In genomic region chr12:68758263-68759020, GRCm38 (mm10) we compare ENCODE assay signal across 25 mouse cellular contexts.
DNase-seq lines count a peak whose midpoint lies in the region; ATAC-seq and TF ChIP-seq lines count a peak whose summit lies in the region.
"Had no signal": no experiment of that assay in that cellular context is flagged by ENCODE, and none has a peak within 500 bp of the region (broad histone marks: within the 10 kb centered on the region; RNA-seq: fewer than 3 reads in every experiment).

No protein-coding gene starts in this region.

- peak; percentile 77 for ATAC-seq in forebrain, embryonic 13.5 days
- no peak for ATAC-seq in forebrain, embryonic 11.5 days (replicated peaks; ENCODE audit: low FRiP score)
- no peak for ATAC-seq in hindbrain, embryonic 14.5 days (ENCODE audit: low FRiP score)
- no peak for ATAC-seq in hindbrain, postnatal 0 days
- peak; percentile 94 for ATAC-seq in forebrain, embryonic 16.5 days
- ATAC-seq: activated CD4-positive, CD25-positive, alpha-beta regulatory T cell, adult 4 months; intestine, embryonic 15.5 days had no signal

- no peak overlapping the region for H3K4me3 ChIP-seq in forebrain, embryonic 13.5 days
- no peak overlapping the region for H3K4me3 ChIP-seq in forebrain, embryonic 11.5 days (ENCODE audit: low read depth, low read length)
- no peak overlapping the region for H3K4me3 ChIP-seq in hindbrain, embryonic 14.5 days (replicated peaks; ENCODE audit: low read length)
- no peak overlapping the region for H3K4me3 ChIP-seq in hindbrain, postnatal 0 days (ENCODE audit: low read length)
- no peak overlapping the region for H3K4me3 ChIP-seq in forebrain, embryonic 16.5 days (replicated peaks; ENCODE audit: low read length)
- H3K4me3 ChIP-seq: embryonic facial prominence, embryonic 12.5 days; embryonic facial prominence, embryonic 15.5 days; heart, adult 2 months; heart, embryonic 10.5 days; heart, embryonic 13.5 days; hindbrain, embryonic 15.5 days; intestine, embryonic 15.5 days had no signal

- TF ChIP-seq CTCF in hindbrain, postnatal 0 days (IDR thresholded peaks at IDR 0.05; ENCODE audit: low read depth), result no peak

- no peak for DNase-seq in forebrain, embryonic 11.5 days (ENCODE audit: low spot score)
- no peak for DNase-seq in hindbrain, embryonic 14.5 days (ENCODE audit: low spot score)
- DNase-seq in hindbrain, postnatal 0 days (ENCODE audit: low spot score), result no peak
- DNase-seq in brain, adult 2 months (ENCODE audit: low read depth, low spot score), result peak; percentile 14
- no peak for DNase-seq in spleen, adult 12 weeks (ENCODE audit: low spot score)
- DNase-seq in adrenal gland, postnatal 25 days, result no peak
- DNase-seq: adrenal gland, adult 8-10 months; adrenal gland, postnatal 36 days; cerebellum, adult 18-20 months; cerebellum, adult 9-10 months; gastrocnemius, postnatal 10 days; gastrocnemius, postnatal 36 days; heart, adult 2 months; heart, postnatal 14 days; heart, postnatal 4 days; kidney, adult 11 months had no signal

- H3K4me1 ChIP-seq in forebrain, embryonic 13.5 days, result no peaks in the 10 kb centered on the region
- H3K4me1 ChIP-seq in forebrain, embryonic 11.5 days (replicated peaks; ENCODE audit: control insufficient read depth, insufficient read depth, low read length), result no peaks in the 10 kb centered on the region
- no peaks in the 10 kb centered on the region for H3K4me1 ChIP-seq in hindbrain, embryonic 14.5 days (replicated peaks; ENCODE audit: control insufficient read depth, insufficient read depth, low read length)
- H3K4me1 ChIP-seq in hindbrain, postnatal 0 days (ENCODE audit: insufficient read depth, low read length), result no peaks in the 10 kb centered on the region
- peaks cover 2% of the 10 kb centered on the region; the same call in 1 of the 2 replicates for H3K4me1 ChIP-seq in forebrain, embryonic 16.5 days (replicated peaks; ENCODE audit: control insufficient read depth, insufficient read depth, low read length)
- H3K4me1 ChIP-seq: embryonic facial prominence, embryonic 12.5 days; embryonic facial prominence, embryonic 15.5 days; heart, embryonic 10.5 days; heart, embryonic 13.5 days; hindbrain, embryonic 15.5 days; intestine, embryonic 15.5 days had no signal

- H3K27ac ChIP-seq in forebrain, embryonic 13.5 days, result no peak overlapping the region
- H3K27ac ChIP-seq in forebrain, embryonic 11.5 days (ENCODE audit: low read depth, low read length), result no peak overlapping the region
- 0 out of 2 replicates have a peak overlapping the region, but pooled peaks have one; percentile 14 for H3K27ac ChIP-seq in hindbrain, embryonic 14.5 days
- no peak overlapping the region for H3K27ac ChIP-seq in hindbrain, postnatal 0 days
- H3K27ac ChIP-seq in forebrain, embryonic 16.5 days (ENCODE audit: low read length), result no peak overlapping the region
- H3K27ac ChIP-seq: embryonic facial prominence, embryonic 12.5 days; embryonic facial prominence, embryonic 15.5 days; heart, adult 2 months; heart, embryonic 10.5 days; heart, embryonic 13.5 days; hindbrain, embryonic 15.5 days; intestine, embryonic 15.5 days had no signal

- H3K36me3 ChIP-seq in forebrain, embryonic 13.5 days (ENCODE audit: poor library complexity, severe bottlenecking), result no peaks in the 10 kb centered on the region
- H3K36me3 ChIP-seq in forebrain, embryonic 11.5 days (ENCODE audit: control insufficient read depth, insufficient read depth, low read length), result no peaks in the 10 kb centered on the region
- H3K36me3 ChIP-seq in hindbrain, embryonic 14.5 days (replicated peaks; ENCODE audit: control insufficient read depth, insufficient read depth), result no peaks in the 10 kb centered on the region
- no peaks in the 10 kb centered on the region for H3K36me3 ChIP-seq in hindbrain, postnatal 0 days (ENCODE audit: insufficient read depth, low read length)
- H3K36me3 ChIP-seq in forebrain, embryonic 16.5 days (ENCODE audit: control insufficient read depth, insufficient read depth), result no peaks in the 10 kb centered on the region
- H3K36me3 ChIP-seq: embryonic facial prominence, embryonic 12.5 days; embryonic facial prominence, embryonic 15.5 days; heart, embryonic 10.5 days; heart, embryonic 13.5 days; hindbrain, embryonic 15.5 days; intestine, embryonic 15.5 days had no signal

- no peaks in the 10 kb centered on the region for H3K27me3 ChIP-seq in forebrain, embryonic 13.5 days
- no peaks in the 10 kb centered on the region for H3K27me3 ChIP-seq in forebrain, embryonic 11.5 days (ENCODE audit: control insufficient read depth, insufficient read depth, low read length)
- H3K27me3 ChIP-seq in hindbrain, embryonic 14.5 days (ENCODE audit: control insufficient read depth, insufficient read depth, low read length), result no peaks in the 10 kb centered on the region
- no peaks in the 10 kb centered on the region for H3K27me3 ChIP-seq in hindbrain, postnatal 0 days (ENCODE audit: insufficient read depth, low read length)
- H3K27me3 ChIP-seq in forebrain, embryonic 16.5 days (replicated peaks; ENCODE audit: control insufficient read depth, insufficient read depth, low read length), result no peaks in the 10 kb centered on the region; the same call in 1 of the 2 replicates
- H3K27me3 ChIP-seq: embryonic facial prominence, embryonic 12.5 days; embryonic facial prominence, embryonic 15.5 days; heart, embryonic 13.5 days; hindbrain, embryonic 15.5 days; intestine, embryonic 15.5 days had no signal

- no peak overlapping the region for H3K9ac ChIP-seq in forebrain, embryonic 13.5 days
- H3K9ac ChIP-seq in forebrain, embryonic 11.5 days (ENCODE audit: low read length), result no peak overlapping the region
- no peak overlapping the region for H3K9ac ChIP-seq in hindbrain, embryonic 14.5 days
- no peak overlapping the region for H3K9ac ChIP-seq in hindbrain, postnatal 0 days (replicated peaks; ENCODE audit: low read length)
- no peak overlapping the region for H3K9ac ChIP-seq in forebrain, embryonic 16.5 days (replicated peaks; ENCODE audit: low read depth, low read length)
- H3K9ac ChIP-seq: embryonic facial prominence, embryonic 12.5 days; embryonic facial prominence, embryonic 15.5 days; heart, embryonic 13.5 days; hindbrain, embryonic 15.5 days; intestine, embryonic 15.5 days had no signal

- no peaks in the 10 kb centered on the region for H3K9me3 ChIP-seq in forebrain, embryonic 13.5 days (replicated peaks)
- H3K9me3 ChIP-seq in forebrain, embryonic 11.5 days (ENCODE audit: control insufficient read depth, low read length), result no peaks in the 10 kb centered on the region
- H3K9me3 ChIP-seq in hindbrain, embryonic 14.5 days (ENCODE audit: control insufficient read depth, low read length), result no peaks in the 10 kb centered on the region
- H3K9me3 ChIP-seq in hindbrain, postnatal 0 days (ENCODE audit: low read length), result no peaks in the 10 kb centered on the region
- H3K9me3 ChIP-seq in forebrain, embryonic 16.5 days (ENCODE audit: control insufficient read depth, low read length), result no peaks in the 10 kb centered on the region
- H3K9me3 ChIP-seq: embryonic facial prominence, embryonic 12.5 days; embryonic facial prominence, embryonic 15.5 days; heart, embryonic 10.5 days; heart, embryonic 13.5 days; hindbrain, embryonic 15.5 days; intestine, embryonic 15.5 days had no signal

- H3K4me2 ChIP-seq in forebrain, embryonic 13.5 days, result no peak overlapping the region
- no peak overlapping the region for H3K4me2 ChIP-seq in forebrain, embryonic 11.5 days (ENCODE audit: low read depth, low read length, severe bottlenecking)
- no peak overlapping the region for H3K4me2 ChIP-seq in hindbrain, embryonic 14.5 days (replicated peaks)
- H3K4me2 ChIP-seq in hindbrain, postnatal 0 days (ENCODE audit: low read depth, low read length), result no peak overlapping the region
- H3K4me2 ChIP-seq in forebrain, embryonic 16.5 days (ENCODE audit: low read length), result no peak overlapping the region
- H3K4me2 ChIP-seq: embryonic facial prominence, embryonic 12.5 days; embryonic facial prominence, embryonic 15.5 days; heart, embryonic 13.5 days; hindbrain, embryonic 15.5 days; intestine, embryonic 15.5 days had no signal

- WGBS in forebrain, embryonic 13.5 days, result 79% methylated on average over 7 of the region's 7 CpGs
- WGBS in forebrain, embryonic 11.5 days, result 85% methylated on average over 7 of the region's 7 CpGs
- 80% methylated on average over 7 of the region's 7 CpGs for WGBS in hindbrain, embryonic 14.5 days
- 74% methylated on average over 7 of the region's 7 CpGs for WGBS in hindbrain, postnatal 0 days
- WGBS in forebrain, embryonic 16.5 days, result 54% methylated on average over 7 of the region's 7 CpGs

Comparison
In these comparisons a context has a peak if more than half of its experiments do, and no peak if none do; other contexts are left out.
1. ATAC-seq: peak in forebrain, embryonic 13.5 days (single experiment) and forebrain, embryonic 16.5 days (single experiment); none in forebrain, embryonic 11.5 days (single experiment), hindbrain, embryonic 14.5 days (single experiment) and hindbrain, postnatal 0 days (single experiment).